Mouse (Mus musculus) hindbrain, embryonic 10.5 days (tissue): ENCODE measurements around the gene Ptp4a2. TPM values are rescaled to one million over a fixed set of nuclear protein-coding genes. Genes with fewer than 3 reads are reported as not detected.
A peak's percentile ranks its signal among the peaks of the same experiment; 100 is the strongest.
"Not testable (repeated sequence)": the region's sequence is repeated elsewhere in the genome, so short reads cannot be mapped to it uniquely, and the experiment has no call there.

Experiments used
- DNase-seq: peaks from one replicate; pipeline ENCODE4 v3.0.0-alpha.2; 2017; ENCODE audit warnings: low spot score
- H3K27ac ChIP-seq: fragments of 300-500 bp; sonication (generic); 2 replicates; pipeline ENCODE4 v1.5.1; 2016; ENCODE audit warnings: mild to moderate bottlenecking, moderate library complexity
- H3K27me3 ChIP-seq: fragments of 300-500 bp; sonication (generic); 2 replicates; pipeline ENCODE4 v1.6.1; 2016; ENCODE audit warnings: mild to moderate bottlenecking; ENCODE audit not compliant: poor library complexity, insufficient read depth, severe bottlenecking
- H3K36me3 ChIP-seq: fragments of 300-500 bp; sonication (generic); 2 replicates; pipeline ENCODE4 v1.6.1; 2016; ENCODE audit warnings: mild to moderate bottlenecking, moderate library complexity
- H3K4me1 ChIP-seq: fragments of 300-500 bp; sonication (generic); replicated peaks from 2 replicates; pipeline ENCODE4 v1.6.1; 2016; ENCODE audit warnings: mild to moderate bottlenecking
- H3K4me3 ChIP-seq: fragments of 300-500 bp; sonication (generic); 2 replicates; pipeline ENCODE4 v1.5.1; 2016; ENCODE audit warnings: mild to moderate bottlenecking, moderate library complexity
- H3K9me3 ChIP-seq: fragments of 300-500 bp; sonication (generic); 2 replicates; pipeline ENCODE4 v1.6.1; 2016; ENCODE audit warnings: mild to moderate bottlenecking, moderate library complexity
- WGBS: fragments of 180-500 bp; shearing (Covaris S2); methylation state at CpG from one replicate; pipeline ENCODE4 v1.1.7; 2016; 5-methylcytosine and 5-hydroxymethylcytosine counted together
- polyA plus RNA-seq: library from polyadenylated mRNA; unstranded; fragments of >200 nt; fragmentation: Nextera tagmentation; extraction: Ambion mirVana; gene quantifications from 2 replicates; pipeline ENCODE4 v1.2.1, GENCODE M21; 2016

The Ptp4a2 gene
- polyA plus RNA-seq = 230 and 278 TPM in 2 replicates

GRCm38 (mm10) chr4:129810798-129811604 is at the start of gene Ptp4a2:
TSS of gene Ptp4a2 (plus strand) at chr4:129811219.
- no peaks in the 10 kb centered on the region for H3K36me3 ChIP-seq
- H3K27ac ChIP-seq = peak within 1 kb of the TSS; percentile 70
- H3K4me3 ChIP-seq = peak within 1 kb of the TSS; percentile 49
- H3K27me3 ChIP-seq = peaks cover 35% of the 10 kb centered on the region
- peaks cover 5% of the 10 kb centered on the region; the same call in 1 of the 2 replicates for H3K9me3 ChIP-seq
- H3K4me1 ChIP-seq = peaks cover 12% of the 10 kb centered on the region
- WGBS = 22% methylated on average over 35 of the region's 35 CpGs
- peak; percentile 36 for DNase-seq

- 92% methylated on average over 12 of the region's 12 CpGs for whole genome bisulfite sequencing
- Histone ChIP-seq H3K27ac (no peak overlapping the region), H3K27me3 (no peaks in the 10 kb centered on the region), H3K36me3 (no peaks in the 10 kb centered on the region), H3K4me3 (no peak overlapping the region), H3K9me3 (no peaks in the 10 kb centered on the region), H3K4me1 (no peaks in the 10 kb centered on the region)
- no peak for DNase-seq
Measured at GRCm38 (mm10) chr4:129761606-129762005, 49.4 kb upstream of the Ptp4a2 start.

- H3K4me1 ChIP-seq, H3K27ac ChIP-seq, H3K9me3 ChIP-seq, DNase-seq, H3K4me3 ChIP-seq, H3K36me3 ChIP-seq, H3K27me3 ChIP-seq: not testable (repeated sequence)
- 78% methylated on average over 1 of the region's 1 CpGs for WGBS
Measured at GRCm38 (mm10) chr4:129762496-129762895, 48.5 kb upstream of the Ptp4a2 start.

GRCm38 (mm10) chr4:129765351-129765750 is 45.7 kb upstream of the Ptp4a2 start:
- no peaks in the 10 kb centered on the region for H3K9me3 ChIP-seq
- H3K4me1 ChIP-seq = no peaks in the 10 kb centered on the region
- H3K27me3 ChIP-seq = no peaks in the 10 kb centered on the region
- 93% methylated on average over 3 of the region's 3 CpGs for WGBS
- no peaks in the 10 kb centered on the region for H3K36me3 ChIP-seq
- no peak overlapping the region for H3K4me3 ChIP-seq
- DNase-seq = no peak
- H3K27ac ChIP-seq = no peak overlapping the region

GRCm38 (mm10) chr4:129767782-129768181 is 43.2 kb upstream of the Ptp4a2 start:
- peaks cover 23% of the 10 kb centered on the region for H3K27me3 ChIP-seq
- H3K9me3 ChIP-seq = no peaks in the 10 kb centered on the region
- WGBS = 91% methylated on average over 8 of the region's 8 CpGs
- H3K4me3 ChIP-seq = no peak overlapping the region
- H3K27ac ChIP-seq = no peak overlapping the region
- peaks cover 16% of the 10 kb centered on the region for H3K4me1 ChIP-seq
- H3K36me3 ChIP-seq = no peaks in the 10 kb centered on the region
- DNase-seq = no peak

- H3K4me1 ChIP-seq = peaks cover 16% of the 10 kb centered on the region
- not testable (repeated sequence) for H3K36me3 ChIP-seq, DNase-seq, H3K4me3 ChIP-seq, H3K27ac ChIP-seq, H3K9me3 ChIP-seq
- 75% methylated on average over 3 of the region's 3 CpGs for WGBS
- peaks cover 28% of the 10 kb centered on the region for H3K27me3 ChIP-seq
Measured at GRCm38 (mm10) chr4:129768742-129769141, 42.3 kb upstream of the Ptp4a2 start.

- Histone ChIP-seq H3K27me3 (peaks cover 28% of the 10 kb centered on the region), H3K27ac (no peak overlapping the region), H3K9me3 (no peaks in the 10 kb centered on the region), H3K4me3 (no peak overlapping the region), H3K36me3 (no peaks in the 10 kb centered on the region), H3K4me1 (peaks cover 29% of the 10 kb centered on the region)
- 61% methylated on average over 6 of the region's 6 CpGs for WGBS
- no peak for DNase-seq
Measured at GRCm38 (mm10) chr4:129770600-129770999, 40.4 kb upstream of the Ptp4a2 start.

- H3K27ac ChIP-seq = peak overlapping the region; percentile 54; the same call in 1 of the 2 replicates
- peaks cover 29% of the 10 kb centered on the region for H3K4me1 ChIP-seq
- no peaks in the 10 kb centered on the region for H3K36me3 ChIP-seq
- H3K27me3 ChIP-seq = peaks cover 28% of the 10 kb centered on the region
- DNase-seq = no peak
- H3K9me3 ChIP-seq = no peaks in the 10 kb centered on the region
- peak overlapping the region; percentile 32; the same call in 1 of the 2 replicates for H3K4me3 ChIP-seq
- WGBS = 21% methylated on average over 7 of the region's 7 CpGs
Measured at GRCm38 (mm10) chr4:129771314-129771671, 39.7 kb upstream of the Ptp4a2 start.

GRCm38 (mm10) chr4:129771672-129772521 is 39.1 kb upstream of the Ptp4a2 start:
- peak; percentile 52 for DNase-seq
- Histone ChIP-seq H3K9me3 (no peaks in the 10 kb centered on the region), H3K27ac (peak overlapping the region; percentile 54), H3K4me1 (peaks cover 29% of the 10 kb centered on the region), H3K27me3 (peaks cover 28% of the 10 kb centered on the region), H3K4me3 (peak overlapping the region; percentile 32), H3K36me3 (no peaks in the 10 kb centered on the region)
- WGBS = 1% methylated on average over 21 of the region's 21 CpGs

- Histone ChIP-seq H3K36me3 (no peaks in the 10 kb centered on the region), H3K27ac (peak overlapping the region; percentile 3), H3K9me3 (no peaks in the 10 kb centered on the region), H3K4me3 (no peak overlapping the region), H3K27me3 (no peaks in the 10 kb centered on the region), H3K4me1 (peaks cover 20% of the 10 kb centered on the region)
- 17% methylated on average over 4 of the region's 4 CpGs for WGBS
- DNase-seq = no peak
Measured at GRCm38 (mm10) chr4:129781881-129782675, 28.9 kb upstream of the Ptp4a2 start.

- H3K36me3 ChIP-seq = no peaks in the 10 kb centered on the region
- WGBS = 33% methylated on average over 3 of the region's 3 CpGs
- no peak overlapping the region for H3K4me3 ChIP-seq
- no peaks in the 10 kb centered on the region for H3K27me3 ChIP-seq
- no peaks in the 10 kb centered on the region for H3K9me3 ChIP-seq
- DNase-seq = peak; percentile 36
- H3K4me1 ChIP-seq = peaks cover 20% of the 10 kb centered on the region
- H3K27ac ChIP-seq = peak overlapping the region; percentile 3; the same call in 1 of the 2 replicates
Measured at GRCm38 (mm10) chr4:129782857-129783331, 28.1 kb upstream of the Ptp4a2 start.

- H3K27me3 ChIP-seq = no peaks in the 10 kb centered on the region
- no peak overlapping the region; the same call in 1 of the 2 replicates for H3K27ac ChIP-seq
- no peaks in the 10 kb centered on the region for H3K9me3 ChIP-seq
- 82% methylated on average over 5 of the region's 5 CpGs for WGBS
- peaks cover 20% of the 10 kb centered on the region for H3K4me1 ChIP-seq
- no peaks in the 10 kb centered on the region for H3K36me3 ChIP-seq
- DNase-seq = no peak
- H3K4me3 ChIP-seq = no peak overlapping the region
Measured at GRCm38 (mm10) chr4:129783506-129783905, 27.5 kb upstream of the Ptp4a2 start.
